In the genomic region with DNA sequence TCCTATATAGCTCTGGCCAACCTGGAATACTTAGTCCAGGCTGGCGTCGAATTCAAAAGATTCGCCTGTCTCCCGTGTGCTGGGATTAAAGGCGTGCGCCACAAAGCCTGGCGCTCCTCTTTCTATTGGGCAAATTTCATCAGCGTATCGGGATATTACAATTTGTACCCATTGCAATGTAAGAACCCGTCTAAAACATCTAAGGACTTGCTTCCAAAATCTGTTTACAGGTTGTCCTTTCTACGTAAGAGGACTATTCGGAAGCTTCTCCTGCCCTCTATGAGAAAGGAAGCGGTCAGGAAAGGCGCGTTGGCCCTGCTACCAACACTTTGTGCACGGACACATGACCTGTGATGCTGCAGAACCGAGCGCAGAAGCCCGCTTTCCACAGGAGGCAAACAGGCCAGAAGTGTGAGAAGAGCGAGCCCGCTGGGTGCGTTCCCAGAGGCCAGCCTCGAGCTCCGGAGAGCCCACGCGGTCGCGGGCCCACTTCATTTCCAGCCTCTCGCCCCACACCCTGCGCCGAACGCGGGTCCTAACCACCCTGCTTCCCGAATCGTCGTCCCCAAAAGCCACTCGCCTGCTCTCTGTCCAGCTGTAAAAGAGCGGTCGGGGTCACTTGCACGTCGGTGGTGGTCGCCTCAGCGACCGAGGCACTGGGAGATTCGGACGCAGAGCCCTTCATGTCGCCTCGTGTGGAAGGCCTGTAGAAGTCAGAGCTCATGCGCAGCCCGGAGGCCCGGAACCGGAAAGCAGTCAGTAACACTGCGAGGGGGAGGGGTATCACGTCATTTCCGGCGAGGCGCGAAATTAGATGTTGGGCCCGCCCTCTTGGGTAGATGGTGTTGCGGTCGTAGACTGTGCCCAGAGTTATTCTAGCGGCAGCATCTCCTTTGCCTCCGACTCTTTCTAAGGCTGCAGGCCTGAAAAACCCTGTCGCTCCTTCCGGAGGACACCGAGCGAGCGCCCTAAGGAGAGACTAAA, we compare ENCODE assay signal across 8 mouse cellular contexts. TPM values are rescaled to one million over a fixed set of nuclear protein-coding genes. Genes with fewer than 3 reads are reported as not detected.
DNase-seq lines count a peak whose midpoint lies in the region; ATAC-seq and TF ChIP-seq lines count a peak whose summit lies in the region.

A gene (minus strand): TSS at position 761 of the 984 bp plus-strand sequence.

- no peaks in the 10 kb centered on the region for H3K9me3 ChIP-seq in hindbrain, postnatal 0 days (ENCODE audit: low read length)

- peak within 1 kb of the TSS; percentile 78 for H3K9ac ChIP-seq in hindbrain, postnatal 0 days (replicated peaks; ENCODE audit: low read length)

- peak; percentile 99 for ATAC-seq in hindbrain, postnatal 0 days
- ATAC-seq in megakaryocyte, adult 5-6 weeks (ENCODE audit: poor library complexity, severe bottlenecking): peak; percentile 95

- TF ChIP-seq CTCF in hindbrain, postnatal 0 days (IDR thresholded peaks at IDR 0.05; ENCODE audit: low read depth): no peak; the same call in 1 of the 2 replicates
- TF ChIP-seq CTCF in left cerebral cortex, adult 2 months (IDR thresholded peaks at IDR 0.05): no peak

- H3K4me2 ChIP-seq in hindbrain, postnatal 0 days (ENCODE audit: low read depth, low read length): peak within 1 kb of the TSS; percentile 67

- H3K4me3 ChIP-seq in hindbrain, postnatal 0 days (ENCODE audit: low read length): peak within 1 kb of the TSS; percentile 83
- peak within 1 kb of the TSS; percentile 65 for H3K4me3 ChIP-seq in left cerebral cortex, adult 2 months

- WGBS in hindbrain, postnatal 0 days: under 1% methylated on average over 68 of the region's 68 CpGs

- H3K27me3 ChIP-seq in hindbrain, postnatal 0 days (ENCODE audit: insufficient read depth, low read length): no peaks in the 10 kb centered on the region

- H3K27ac ChIP-seq in hindbrain, postnatal 0 days: peak within 1 kb of the TSS; percentile 83
- H3K27ac ChIP-seq in left cerebral cortex, adult 2 months: peak within 1 kb of the TSS; percentile 90

- peaks cover 27% of the 10 kb centered on the region for H3K36me3 ChIP-seq in hindbrain, postnatal 0 days (ENCODE audit: insufficient read depth, low read length)

- intact Hi-C loops in left cerebral cortex, adult 2 months (cut with DNase I): loop anchor here (1.0 to 2.0 kb wide), 3 partner anchors 27 to 119 kb away; a partner anchor contains a TSS

- DNase-seq in WW6 (ENCODE audit: low read depth, low spot score): peak; percentile 84
- DNase-seq in cerebellum, postnatal 4 days (ENCODE audit: low spot score in 2 of 2): peak; percentile 81 to 86
- DNase-seq in gastrocnemius, adult 18-20 months (ENCODE audit: low spot score): peak; percentile 93
- DNase-seq in hindbrain, postnatal 0 days (ENCODE audit: low spot score): peak; percentile 98
- DNase-seq in left cerebral cortex, adult 2 months (ENCODE audit: extremely low spot score in 1 of 2, low spot score in 2 of 2): peak; percentile 87 to 89
- DNase-seq in right cerebral cortex, adult 2 months (ENCODE audit: low spot score in 2 of 2): peak; percentile 90 to 95
- DNase-seq in urinary bladder, postnatal 14 days (ENCODE audit: low spot score): peak; percentile 91

- H3K4me1 ChIP-seq in hindbrain, postnatal 0 days (ENCODE audit: insufficient read depth, low read length): peaks cover 12% of the 10 kb centered on the region; the same call in 1 of the 2 replicates

RNA-seq across cellular contexts. Expression of the gene that starts here (rescaled TPM):
- total RNA-seq in gastrocnemius, adult 18-20 months (2021): 10 to 100 TPM; 42.7 to 44.9 TPM
- total RNA-seq in hindbrain, postnatal 0 days (2014; rRNA removed): 36.0 and 47.4 TPM in 2 replicates
- polyA plus RNA-seq in hindbrain, postnatal 0 days (2015; fragmentation: Nextera tagmentation; extraction: Ambion mirVana): 133 TPM in 2 replicates
- 10 to 100 TPM; 46.3 to 50.1 TPM for total RNA-seq in left cerebral cortex, adult 2 months (2021)
- 69.4 and 88.2 TPM in 2 replicates for total RNA-seq in megakaryocyte, adult 5-6 weeks (2015)
- 74.8 and 86.5 TPM in 2 replicates for total RNA-seq in megakaryocyte, adult 5-6 weeks (2017)

Comparison
In these comparisons a context has a peak if more than half of its experiments do, and no peak if none do; other contexts are left out.
1. Peak in every context shown above with its lines: DNase-seq, ATAC-seq, H3K4me3 ChIP-seq and H3K27ac ChIP-seq.